20 mouse cellular contexts compared by ENCODE assay signal in the genomic region with DNA sequence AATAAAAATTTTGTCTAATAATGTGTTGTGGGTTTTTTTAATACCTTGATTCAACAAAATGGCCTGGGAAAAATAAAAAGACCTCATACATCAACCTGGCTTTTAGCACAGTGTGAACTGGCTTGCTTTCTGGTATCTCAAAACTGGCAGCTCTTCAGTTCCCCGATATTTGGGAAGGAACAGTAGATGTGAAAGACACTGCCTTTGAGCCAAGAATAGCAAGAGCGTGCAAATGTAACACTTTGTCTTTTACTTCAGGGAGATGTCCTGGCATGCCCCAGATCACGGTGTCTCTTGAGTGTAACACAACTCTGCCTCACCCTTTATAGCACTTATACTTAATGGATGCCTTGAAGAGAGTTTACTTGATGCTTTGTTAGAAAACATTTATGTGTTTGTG. TPM values are rescaled to one million over a fixed set of nuclear protein-coding genes. Genes with fewer than 3 reads are reported as not detected.
"Had no signal": no experiment of that assay in that cellular context is flagged by ENCODE, and none has a peak within 500 bp of the region (broad histone marks: within the 10 kb centered on the region; RNA-seq: fewer than 3 reads in every experiment).

No protein-coding gene starts in this region.

- H3K27ac ChIP-seq: macrophage; midbrain, embryonic 13.5 days; midbrain, embryonic 15.5 days; neural tube, embryonic 12.5 days; stomach, embryonic 15.5 days; stomach, postnatal 0 days had no signal

- H3K27me3 ChIP-seq: megakaryocyte, embryonic 14.5 days; midbrain, embryonic 13.5 days; midbrain, embryonic 15.5 days; neural tube, embryonic 12.5 days; stomach, embryonic 15.5 days had no signal

- ATAC-seq: midbrain, embryonic 13.5 days; midbrain, embryonic 15.5 days had no signal

- DNase-seq: lung, adult 18-20 months; lung, embryonic 14.5 days; lung, postnatal 10 days; lung, postnatal 36 days; right cerebral cortex, postnatal 14 days; thymus, adult 18-20 months; thymus, postnatal 14 days; thymus, postnatal 36 days had no signal

- H3K4me3 ChIP-seq: megakaryocyte, embryonic 14.5 days; midbrain, embryonic 13.5 days; midbrain, embryonic 15.5 days; neural tube, embryonic 12.5 days; stomach, embryonic 15.5 days had no signal

- H3K9ac ChIP-seq: lung, embryonic 14.5 days; midbrain, embryonic 13.5 days; midbrain, embryonic 15.5 days; neural tube, embryonic 12.5 days; stomach, embryonic 15.5 days had no signal

- H3K9me3 ChIP-seq: midbrain, embryonic 13.5 days; midbrain, embryonic 15.5 days; neural tube, embryonic 12.5 days; stomach, embryonic 15.5 days had no signal

- H3K4me2 ChIP-seq: lung, embryonic 14.5 days; midbrain, embryonic 11.5 days; midbrain, embryonic 13.5 days; midbrain, embryonic 15.5 days; neural tube, embryonic 12.5 days; stomach, embryonic 15.5 days had no signal

- H3K4me1 ChIP-seq: midbrain, embryonic 13.5 days; midbrain, embryonic 15.5 days; neural tube, embryonic 12.5 days; stomach, embryonic 15.5 days had no signal

- H3K36me3 ChIP-seq: midbrain, embryonic 13.5 days; midbrain, embryonic 15.5 days; stomach, embryonic 15.5 days had no signal

RNA-seq across cellular contexts. Expression of a gene that starts 15.2 kb away (rescaled TPM):
- total RNA-seq: neutrophil, adult 5-6 weeks had no signal
- polyA plus RNA-seq: liver, embryonic 16.5 days; lung, embryonic 14.5 days; lung, embryonic 16.5 days; macrophage; midbrain, embryonic 11.5 days; midbrain, embryonic 13.5 days; midbrain, embryonic 15.5 days; neural tube, embryonic 12.5 days; thymus, postnatal 0 days had no signal
